ENCODE assay signal across 8 mouse cellular contexts in genomic region chr5:139364911-139365571, GRCm38 (mm10). TPM values are rescaled to one million over a fixed set of nuclear protein-coding genes. Genes with fewer than 3 reads are reported as not detected.
DNase-seq lines count a peak whose midpoint lies in the region; ATAC-seq lines count a peak whose summit lies in the region.

No protein-coding gene starts in this region.

- DNase-seq in kidney, adult 18-20 months = peak; percentile 26
- DNase-seq in kidney, adult 8-10 months = no peak
- DNase-seq in layer of hippocampus, adult 9-10 months (ENCODE audit: low spot score) = no peak
- no peak for DNase-seq in ovary, adult 18-20 months (ENCODE audit: low spot score)

- WGBS in embryonic facial prominence, embryonic 12.5 days = 16% methylated on average over 5 of the region's 5 CpGs
- WGBS in limb, embryonic 13.5 days = 31% methylated on average over 5 of the region's 5 CpGs
- 34% methylated on average over 5 of the region's 5 CpGs for WGBS in midbrain, embryonic 15.5 days

- H3K4me2 ChIP-seq in embryonic facial prominence, embryonic 12.5 days (replicated peaks) = peak overlapping the region; percentile 20
- H3K4me2 ChIP-seq in limb, embryonic 13.5 days (replicated peaks) = peak overlapping the region; percentile 31; the same call in 1 of the 2 replicates
- H3K4me2 ChIP-seq in midbrain, embryonic 15.5 days = no peak overlapping the region

- H3K36me3 ChIP-seq in embryonic facial prominence, embryonic 12.5 days = no peaks in the 10 kb centered on the region
- 0 out of 2 replicates have a peak, but pooled peaks cover 4% of the 10 kb centered on the region for H3K36me3 ChIP-seq in limb, embryonic 13.5 days
- H3K36me3 ChIP-seq in midbrain, embryonic 15.5 days (replicated peaks) = no peaks in the 10 kb centered on the region

- no peak for ATAC-seq in embryonic facial prominence, embryonic 12.5 days (ENCODE audit: insufficient number of reproducible peaks, insufficient read depth, low FRiP score, low TSS enrichment)
- no peak for ATAC-seq in limb, embryonic 13.5 days (ENCODE audit: low FRiP score, low read depth)
- peak; percentile 50; the same call in 1 of the 2 replicates for ATAC-seq in midbrain, embryonic 15.5 days (replicated peaks)
- ATAC-seq in CD4-positive, CD25-positive, alpha-beta regulatory T cell, adult 4 months = no peak

- no peaks in the 10 kb centered on the region for H3K9me3 ChIP-seq in embryonic facial prominence, embryonic 12.5 days
- no peaks in the 10 kb centered on the region for H3K9me3 ChIP-seq in limb, embryonic 13.5 days
- no peaks in the 10 kb centered on the region for H3K9me3 ChIP-seq in midbrain, embryonic 15.5 days

- peak overlapping the region; percentile 71 for H3K27ac ChIP-seq in embryonic facial prominence, embryonic 12.5 days
- peak overlapping the region; percentile 58; the same call in 1 of the 2 replicates for H3K27ac ChIP-seq in limb, embryonic 13.5 days
- H3K27ac ChIP-seq in midbrain, embryonic 15.5 days = 0 out of 2 replicates have a peak overlapping the region, but pooled peaks have one; percentile 21

- H3K9ac ChIP-seq in embryonic facial prominence, embryonic 12.5 days = no peak overlapping the region; the same call in 1 of the 2 replicates
- H3K9ac ChIP-seq in limb, embryonic 13.5 days = peak overlapping the region; percentile 14; the same call in 1 of the 2 replicates
- no peak overlapping the region for H3K9ac ChIP-seq in midbrain, embryonic 15.5 days

- no peak overlapping the region for H3K4me3 ChIP-seq in embryonic facial prominence, embryonic 12.5 days
- no peak overlapping the region for H3K4me3 ChIP-seq in limb, embryonic 13.5 days
- H3K4me3 ChIP-seq in midbrain, embryonic 15.5 days = no peak overlapping the region

- peaks cover 21% of the 10 kb centered on the region for H3K4me1 ChIP-seq in embryonic facial prominence, embryonic 12.5 days
- peaks cover 18% of the 10 kb centered on the region for H3K4me1 ChIP-seq in limb, embryonic 13.5 days
- H3K4me1 ChIP-seq in midbrain, embryonic 15.5 days = peaks cover 9% of the 10 kb centered on the region

- no peaks in the 10 kb centered on the region for H3K27me3 ChIP-seq in embryonic facial prominence, embryonic 12.5 days
- no peaks in the 10 kb centered on the region for H3K27me3 ChIP-seq in limb, embryonic 13.5 days
- H3K27me3 ChIP-seq in midbrain, embryonic 15.5 days (replicated peaks) = no peaks in the 10 kb centered on the region

RNA-seq across cellular contexts. Expression of gene Gpr146, which starts 12.5 kb away (rescaled TPM):
- 1.7 and 1.9 TPM in 2 replicates for polyA plus RNA-seq in embryonic facial prominence, embryonic 12.5 days (2016; fragmentation: Nextera tagmentation; extraction: Ambion mirVana)
- 1.4 and 1.9 TPM in 2 replicates for polyA plus RNA-seq in limb, embryonic 13.5 days (2015; fragmentation: Nextera tagmentation; extraction: Ambion mirVana)
- 2.5 and 2.7 TPM in 2 replicates for polyA plus RNA-seq in midbrain, embryonic 15.5 days (2015; fragmentation: Nextera tagmentation; extraction: Ambion mirVana)
- 10 to 100 TPM in 1 of 2 experiments, 1 to 10 TPM in 1; 8.1 to 11.3 TPM for polyA plus RNA-seq in CD4-positive, CD25-positive, alpha-beta regulatory T cell, adult 4 months (2017; shearing (Covaris generic))

RNA-seq across cellular contexts. Expression of gene Cyp2w1, which starts 12.6 kb away (rescaled TPM):
- 2.6 and 4.1 TPM in 2 replicates for polyA plus RNA-seq in embryonic facial prominence, embryonic 12.5 days (2016; fragmentation: Nextera tagmentation; extraction: Ambion mirVana)
- 2.8 and 4.5 TPM in 2 replicates for polyA plus RNA-seq in limb, embryonic 13.5 days (2015; fragmentation: Nextera tagmentation; extraction: Ambion mirVana)
- 0.46 TPM in 1 of 2 replicates, not detected in the other for polyA plus RNA-seq in midbrain, embryonic 15.5 days (2015; fragmentation: Nextera tagmentation; extraction: Ambion mirVana)
- polyA plus RNA-seq in CD4-positive, CD25-positive, alpha-beta regulatory T cell, adult 4 months (2017; shearing (Covaris generic)) = not detected

RNA-seq across cellular contexts. Expression of gene Cox19, which starts 13.8 kb away (rescaled TPM):
- 110 and 112 TPM in 2 replicates for polyA plus RNA-seq in embryonic facial prominence, embryonic 12.5 days (2016; fragmentation: Nextera tagmentation; extraction: Ambion mirVana)
- polyA plus RNA-seq in limb, embryonic 13.5 days (2015; fragmentation: Nextera tagmentation; extraction: Ambion mirVana) = 98.3 and 109 TPM in 2 replicates
- 106 and 108 TPM in 2 replicates for polyA plus RNA-seq in midbrain, embryonic 15.5 days (2015; fragmentation: Nextera tagmentation; extraction: Ambion mirVana)
- 10 to 100 TPM; 49.9 to 52.2 TPM for polyA plus RNA-seq in CD4-positive, CD25-positive, alpha-beta regulatory T cell, adult 4 months (2017; shearing (Covaris generic))

RNA-seq across cellular contexts. Expression of gene Adap1, which starts 39.6 kb away (rescaled TPM):
- polyA plus RNA-seq in embryonic facial prominence, embryonic 12.5 days (2016; fragmentation: Nextera tagmentation; extraction: Ambion mirVana) = 2.4 and 3.0 TPM in 2 replicates
- 0.94 and 1.2 TPM in 2 replicates for polyA plus RNA-seq in limb, embryonic 13.5 days (2015; fragmentation: Nextera tagmentation; extraction: Ambion mirVana)
- polyA plus RNA-seq in midbrain, embryonic 15.5 days (2015; fragmentation: Nextera tagmentation; extraction: Ambion mirVana) = 115 and 118 TPM in 2 replicates
- polyA plus RNA-seq in CD4-positive, CD25-positive, alpha-beta regulatory T cell, adult 4 months (2017; shearing (Covaris generic)) = 1 to 10 TPM; 4.8 to 6.0 TPM

RNA-seq across cellular contexts. Expression of gene C130050O18Rik, which starts 40.0 kb away (rescaled TPM):
- 0.77 and 1.2 TPM in 2 replicates for polyA plus RNA-seq in embryonic facial prominence, embryonic 12.5 days (2016; fragmentation: Nextera tagmentation; extraction: Ambion mirVana)
- polyA plus RNA-seq in limb, embryonic 13.5 days (2015; fragmentation: Nextera tagmentation; extraction: Ambion mirVana) = 3.5 and 3.9 TPM in 2 replicates
- polyA plus RNA-seq in midbrain, embryonic 15.5 days (2015; fragmentation: Nextera tagmentation; extraction: Ambion mirVana) = 0.18 and 0.33 TPM in 2 replicates
- polyA plus RNA-seq in CD4-positive, CD25-positive, alpha-beta regulatory T cell, adult 4 months (2017; shearing (Covaris generic)) = not detected

Comparison
In these comparisons a context has a peak if more than half of its experiments do, and no peak if none do; other contexts are left out.
1. H3K27ac ChIP-seq: peak in every context shown above with its lines; median percentile 71 in embryonic facial prominence, embryonic 12.5 days; 58 in limb, embryonic 13.5 days; 21 in midbrain, embryonic 15.5 days.